Comparison of ENCODE assay signal across 21 mouse cellular contexts in genomic region chr2:85103201-85103600, GRCm38 (mm10). TPM values are rescaled to one million over a fixed set of nuclear protein-coding genes. Genes with fewer than 3 reads are reported as not detected.
DNase-seq lines count a peak whose midpoint lies in the region; ATAC-seq and TF ChIP-seq lines count a peak whose summit lies in the region.
"Had no signal": no experiment of that assay in that cellular context is flagged by ENCODE, and none has a peak within 500 bp of the region (broad histone marks: within the 10 kb centered on the region; RNA-seq: fewer than 3 reads in every experiment).

No protein-coding gene starts in this region.

- no peaks in the 10 kb centered on the region for H3K9me3 ChIP-seq in forebrain, postnatal 0 days (ENCODE audit: low read length)
- H3K9me3 ChIP-seq in forebrain, embryonic 16.5 days (ENCODE audit: control insufficient read depth, low read length): peaks cover 4% of the 10 kb centered on the region; the same call in 1 of the 2 replicates
- H3K9me3 ChIP-seq in lung, postnatal 0 days (ENCODE audit: low read length): no peaks in the 10 kb centered on the region
- H3K9me3 ChIP-seq: embryonic facial prominence, embryonic 15.5 days; forebrain, embryonic 10.5 days; forebrain, embryonic 12.5 days had no signal

- H3K9ac ChIP-seq in forebrain, postnatal 0 days: no peak overlapping the region
- no peak overlapping the region for H3K9ac ChIP-seq in forebrain, embryonic 16.5 days (replicated peaks; ENCODE audit: low read depth, low read length)
- H3K9ac ChIP-seq in lung, postnatal 0 days (replicated peaks; ENCODE audit: low read depth): no peak overlapping the region
- H3K9ac ChIP-seq: embryonic facial prominence, embryonic 13.5 days; embryonic facial prominence, embryonic 15.5 days; forebrain, embryonic 12.5 days had no signal

- no peak for ATAC-seq in forebrain, postnatal 0 days
- ATAC-seq in forebrain, embryonic 16.5 days: no peak; the same call in none of the 2 replicates
- ATAC-seq in lung, postnatal 0 days: no peak

- H3K4me2 ChIP-seq in forebrain, postnatal 0 days (ENCODE audit: low read depth): no peak overlapping the region
- no peak overlapping the region for H3K4me2 ChIP-seq in forebrain, embryonic 16.5 days (ENCODE audit: low read length)
- H3K4me2 ChIP-seq in lung, postnatal 0 days (replicated peaks; ENCODE audit: low read depth, low read length): no peak overlapping the region
- H3K4me2 ChIP-seq: embryonic facial prominence, embryonic 13.5 days; embryonic facial prominence, embryonic 15.5 days; forebrain, embryonic 12.5 days had no signal

- no peaks in the 10 kb centered on the region for H3K27me3 ChIP-seq in forebrain, postnatal 0 days (ENCODE audit: insufficient read depth, low read length)
- H3K27me3 ChIP-seq in forebrain, embryonic 16.5 days (replicated peaks; ENCODE audit: control insufficient read depth, insufficient read depth, low read length): no peaks in the 10 kb centered on the region
- H3K27me3 ChIP-seq in lung, postnatal 0 days (replicated peaks; ENCODE audit: insufficient read depth, low read length): no peaks in the 10 kb centered on the region
- H3K27me3 ChIP-seq: embryonic facial prominence, embryonic 13.5 days; embryonic facial prominence, embryonic 15.5 days; forebrain, embryonic 12.5 days had no signal

- no peak for TF ChIP-seq EP300 in lung, postnatal 0 days (IDR thresholded peaks at IDR 0.05)

- 71% methylated on average over 8 of the region's 8 CpGs for WGBS in forebrain, postnatal 0 days
- WGBS in forebrain, embryonic 16.5 days: 80% methylated on average over 8 of the region's 8 CpGs
- 82% methylated on average over 8 of the region's 8 CpGs for WGBS in lung, postnatal 0 days

- no peak for DNase-seq in forebrain, postnatal 0 days
- peak; percentile 1 for DNase-seq in lung, postnatal 10 days
- DNase-seq in lung, postnatal 0 days (ENCODE audit: low spot score): no peak
- DNase-seq: adrenal gland, adult 2 months; adrenal gland, postnatal 10 days; adrenal gland, postnatal 25 days; cerebellum, adult 11 months; cerebellum, adult 18-20 months; cerebellum, adult 8-10 months; cerebellum, adult 9-11 months; cerebellum, postnatal 14 days; cerebellum, postnatal 36 days; embryo, embryonic 11 days had no signal

- no peaks in the 10 kb centered on the region for H3K4me1 ChIP-seq in forebrain, postnatal 0 days (ENCODE audit: insufficient read depth)
- H3K4me1 ChIP-seq in forebrain, embryonic 16.5 days (replicated peaks; ENCODE audit: control insufficient read depth, insufficient read depth, low read length): no peaks in the 10 kb centered on the region
- H3K4me1 ChIP-seq in lung, postnatal 0 days (ENCODE audit: insufficient read depth, low read depth, low read length): peaks cover 19% of the 10 kb centered on the region; the same call in 1 of the 2 replicates
- H3K4me1 ChIP-seq: embryonic facial prominence, embryonic 13.5 days; embryonic facial prominence, embryonic 15.5 days; forebrain, embryonic 12.5 days had no signal

- no peak for TF ChIP-seq CTCF in forebrain, postnatal 0 days (IDR thresholded peaks at IDR 0.05; ENCODE audit: low read depth)
- TF ChIP-seq CTCF in lung, postnatal 0 days (IDR thresholded peaks at IDR 0.05): no peak

- 0 out of 2 replicates have a peak overlapping the region, but pooled peaks have one; percentile 15 for H3K27ac ChIP-seq in forebrain, postnatal 0 days (ENCODE audit: low read depth, low read length)
- no peak overlapping the region for H3K27ac ChIP-seq in forebrain, embryonic 16.5 days (ENCODE audit: low read length)
- H3K27ac ChIP-seq in lung, postnatal 0 days (ENCODE audit: low read length): no peak overlapping the region
- H3K27ac ChIP-seq: embryonic facial prominence, embryonic 13.5 days; embryonic facial prominence, embryonic 15.5 days; forebrain, embryonic 10.5 days; forebrain, embryonic 12.5 days had no signal

- no peak overlapping the region for H3K4me3 ChIP-seq in forebrain, postnatal 0 days (ENCODE audit: low read depth, low read length)
- no peak overlapping the region for H3K4me3 ChIP-seq in forebrain, embryonic 16.5 days (replicated peaks; ENCODE audit: low read length)
- H3K4me3 ChIP-seq in lung, postnatal 0 days (ENCODE audit: low read depth, low read length): no peak overlapping the region
- H3K4me3 ChIP-seq: embryonic facial prominence, embryonic 13.5 days; embryonic facial prominence, embryonic 15.5 days; erythroblast, embryonic 14.5 days; forebrain, embryonic 10.5 days; forebrain, embryonic 12.5 days had no signal

- no peaks in the 10 kb centered on the region for H3K36me3 ChIP-seq in forebrain, postnatal 0 days (ENCODE audit: insufficient read depth)
- H3K36me3 ChIP-seq in forebrain, embryonic 16.5 days (ENCODE audit: control insufficient read depth, insufficient read depth): no peaks in the 10 kb centered on the region
- H3K36me3 ChIP-seq in lung, postnatal 0 days (ENCODE audit: insufficient read depth, low read length): no peaks in the 10 kb centered on the region
- H3K36me3 ChIP-seq: embryonic facial prominence, embryonic 13.5 days; embryonic facial prominence, embryonic 15.5 days; forebrain, embryonic 10.5 days; forebrain, embryonic 12.5 days had no signal

RNA-seq across cellular contexts. Expression of gene Aplnr, which starts 32.8 kb away (rescaled TPM):
- 12.1 and 22.6 TPM in 2 replicates for total RNA-seq in forebrain, postnatal 0 days (2014; rRNA removed)
- polyA plus RNA-seq in forebrain, postnatal 0 days (2015; fragmentation: Nextera tagmentation; extraction: Ambion mirVana): 23.9 and 25.3 TPM in 2 replicates
- 20.7 and 34.3 TPM in 2 replicates for polyA plus RNA-seq in forebrain, embryonic 16.5 days (2015; fragmentation: Nextera tagmentation; extraction: Ambion mirVana)
- 84.1 and 90.6 TPM in 2 replicates for polyA plus RNA-seq in lung, postnatal 0 days (2015; fragmentation: Nextera tagmentation; extraction: Ambion mirVana)
- total RNA-seq: MEL had no signal
- polyA plus RNA-seq: C2C12; erythroblast, embryonic 14.5 days had no signal

RNA-seq across cellular contexts. Expression of gene Tnks1bp1, which starts 55.4 kb away (rescaled TPM):
- 47.9 and 77.0 TPM in 2 replicates for total RNA-seq in forebrain, postnatal 0 days (2014; rRNA removed)
- polyA plus RNA-seq in forebrain, postnatal 0 days (2015; fragmentation: Nextera tagmentation; extraction: Ambion mirVana): 15.7 and 22.8 TPM in 2 replicates
- polyA plus RNA-seq in forebrain, embryonic 16.5 days (2015; fragmentation: Nextera tagmentation; extraction: Ambion mirVana): 24.0 and 26.2 TPM in 2 replicates
- polyA plus RNA-seq in lung, postnatal 0 days (2015; fragmentation: Nextera tagmentation; extraction: Ambion mirVana): 40.3 and 40.7 TPM in 2 replicates
